Mouse (Mus musculus) monocyte, adult 5-6 weeks (primary cell): ENCODE data around the gene Nrxn3. TPM values are rescaled to one million over a fixed set of nuclear protein-coding genes. Genes with fewer than 3 reads are reported as not detected.

Source experiments
- ATAC-seq: fragments of 153-309, 156-312 bp; replicated peaks from 2 replicates; pipeline ENCODE4 v1.8.0; 2017; ENCODE audit warnings: mild to moderate bottlenecking; ENCODE audit not compliant: low TSS enrichment, insufficient number of reproducible peaks, severe bottlenecking, poor library complexity, low FRiP score
- total RNA-seq: library from RNA; stranded (forward); fragments of 200-1000, 200-491, 200-594 nt; gene quantifications from 3 replicates; pipeline ENCODE4 v1.2.3, GENCODE M21; 2017

Nrxn3 gene
- total RNA-seq, 1 experiment from 2014 or later: not detected

DNA sequence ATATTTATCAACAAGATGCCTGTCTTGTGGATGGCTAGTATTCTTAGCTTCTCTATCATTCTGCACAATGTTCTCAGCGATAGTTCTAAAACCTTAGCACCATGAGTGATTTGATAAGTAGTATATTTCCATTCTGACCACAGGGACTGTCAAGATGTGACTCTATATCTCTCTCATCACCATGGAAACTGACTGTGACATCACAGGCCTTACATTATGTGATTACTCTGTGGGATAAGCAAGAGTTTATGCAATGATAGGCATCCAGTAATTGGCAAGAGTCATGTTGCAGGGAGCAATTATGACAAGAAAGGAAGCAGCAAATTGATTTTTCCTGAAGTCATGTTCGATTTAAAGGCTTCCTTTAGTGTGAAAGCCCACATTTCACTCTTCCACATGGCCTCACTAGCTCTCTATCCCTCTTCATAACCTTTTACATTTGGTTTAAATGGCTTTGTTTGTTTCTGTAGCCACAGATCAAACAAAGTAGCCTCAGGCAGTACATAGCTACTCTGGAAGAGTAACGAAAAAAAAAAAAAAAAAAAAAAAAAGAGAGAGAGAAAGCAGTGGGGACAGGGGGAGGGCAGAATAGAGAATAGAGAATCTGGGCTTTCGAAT is 532.7 kb downstream of the Nrxn3 start:
- no peak for ATAC-seq

DNA sequence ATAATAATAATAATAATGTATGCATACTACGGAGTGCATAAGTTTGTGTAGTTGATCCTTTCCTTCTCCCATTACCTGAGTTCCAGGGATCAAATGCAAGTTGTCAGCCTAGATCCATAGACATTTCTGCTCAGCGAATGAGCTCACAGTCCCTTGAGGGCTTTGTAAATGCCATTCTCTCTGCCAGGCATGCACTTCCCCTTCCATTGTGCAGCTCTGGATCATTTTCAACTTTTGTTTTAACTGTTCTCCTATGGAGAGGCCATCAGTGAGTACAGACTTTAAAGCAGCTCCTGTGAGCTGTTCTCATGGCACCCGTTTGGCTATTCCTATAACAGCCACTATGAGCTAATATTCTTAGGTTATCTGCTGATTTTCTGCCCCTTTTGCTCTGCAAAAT is 536.2 kb downstream of the Nrxn3 start:
- no peak for ATAC-seq

- ATAC-seq: no peak
These were observed 537.4 kb downstream of the Nrxn3 start for GRCm38 (mm10) chr12:89260076-89260475.

GRCm38 (mm10) chr12:89262261-89262660 is 539.6 kb downstream of the Nrxn3 start:
- ATAC-seq: no peak

DNA sequence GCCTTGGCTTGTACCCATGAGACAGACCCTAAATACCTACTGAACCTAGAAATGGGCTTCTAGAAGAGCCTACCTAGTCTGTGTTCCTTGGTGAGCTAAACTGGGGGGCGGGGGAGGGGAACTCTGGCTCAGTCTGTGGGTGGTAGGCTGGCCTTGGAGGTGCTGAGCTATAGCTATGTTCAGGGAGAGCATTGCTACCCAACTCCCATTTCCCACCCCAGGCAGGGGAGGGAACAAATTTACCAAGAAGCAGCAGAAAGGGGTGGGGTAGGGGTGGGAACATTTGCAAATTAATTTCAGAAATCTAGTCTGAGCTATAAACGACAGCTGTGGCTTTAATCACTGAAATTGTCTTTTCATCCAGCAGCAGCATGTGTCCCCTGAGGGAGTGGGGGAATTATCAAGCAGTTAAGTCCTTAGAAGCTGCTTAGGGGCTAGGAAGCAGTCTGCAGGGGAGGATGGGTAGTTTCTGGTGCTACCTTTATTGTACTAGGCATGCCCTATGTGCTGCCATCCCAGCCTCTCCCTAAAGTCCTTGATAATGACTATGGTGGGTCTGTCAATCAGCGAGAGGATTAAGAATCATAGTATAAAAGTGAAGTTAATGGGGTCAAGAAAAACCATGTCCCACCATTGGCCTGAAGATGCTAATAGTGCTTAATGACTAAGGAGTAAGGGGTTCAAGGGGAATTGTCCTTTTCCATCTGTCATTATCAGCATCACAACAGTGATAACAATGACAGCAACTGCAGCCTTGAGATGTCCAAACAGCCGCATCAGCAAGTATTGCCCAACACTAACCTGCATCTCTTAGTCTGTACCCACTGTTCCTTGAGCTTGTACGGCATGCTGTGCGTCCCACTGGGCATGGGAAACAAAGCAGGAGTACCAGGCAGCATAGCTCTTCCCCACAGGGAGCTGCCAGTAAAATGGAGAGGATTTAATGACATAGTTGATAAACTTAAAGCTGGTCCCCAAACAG is 560.0 kb downstream of the Nrxn3 start:
- ATAC-seq: no peak

GRCm38 (mm10) chr12:89284412-89284811 is 561.7 kb downstream of the Nrxn3 start:
- no peak for ATAC-seq

- ATAC-seq: no peak
These were observed 564.4 kb downstream of the Nrxn3 start for GRCm38 (mm10) chr12:89287037-89287436.

DNA sequence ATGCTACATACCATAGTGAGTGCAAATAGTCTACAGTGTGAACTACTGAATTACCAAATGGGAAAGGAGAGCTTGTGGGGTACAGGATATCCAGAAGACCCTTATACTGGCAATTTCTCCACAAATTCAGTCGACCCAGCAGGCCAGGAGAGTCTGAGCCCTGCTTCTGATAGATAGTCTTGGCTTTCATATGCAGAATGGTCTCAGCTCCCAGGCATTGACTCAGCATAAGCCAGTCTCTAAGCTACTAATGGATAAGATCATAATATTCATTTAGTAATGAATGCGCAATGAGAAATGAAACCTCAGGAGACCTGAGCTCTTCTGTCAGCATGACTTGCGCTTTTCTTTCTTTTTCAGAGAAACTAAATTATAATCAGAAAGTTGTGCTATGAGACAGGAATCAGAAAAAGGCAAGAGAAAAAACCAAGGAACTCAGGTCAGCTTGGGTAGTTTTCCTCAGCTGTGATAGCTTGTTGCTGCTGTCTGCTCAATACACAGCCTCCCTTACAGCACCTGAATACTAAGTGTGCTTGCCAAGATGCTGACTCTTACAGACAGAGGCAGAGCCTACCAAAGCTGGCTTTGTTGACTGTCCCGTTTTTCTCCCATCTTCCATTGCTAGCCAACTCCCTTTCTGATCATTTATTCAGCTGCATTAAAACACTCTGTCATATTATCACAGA is 567.1 kb downstream of the Nrxn3 start:
- no peak for ATAC-seq

DNA sequence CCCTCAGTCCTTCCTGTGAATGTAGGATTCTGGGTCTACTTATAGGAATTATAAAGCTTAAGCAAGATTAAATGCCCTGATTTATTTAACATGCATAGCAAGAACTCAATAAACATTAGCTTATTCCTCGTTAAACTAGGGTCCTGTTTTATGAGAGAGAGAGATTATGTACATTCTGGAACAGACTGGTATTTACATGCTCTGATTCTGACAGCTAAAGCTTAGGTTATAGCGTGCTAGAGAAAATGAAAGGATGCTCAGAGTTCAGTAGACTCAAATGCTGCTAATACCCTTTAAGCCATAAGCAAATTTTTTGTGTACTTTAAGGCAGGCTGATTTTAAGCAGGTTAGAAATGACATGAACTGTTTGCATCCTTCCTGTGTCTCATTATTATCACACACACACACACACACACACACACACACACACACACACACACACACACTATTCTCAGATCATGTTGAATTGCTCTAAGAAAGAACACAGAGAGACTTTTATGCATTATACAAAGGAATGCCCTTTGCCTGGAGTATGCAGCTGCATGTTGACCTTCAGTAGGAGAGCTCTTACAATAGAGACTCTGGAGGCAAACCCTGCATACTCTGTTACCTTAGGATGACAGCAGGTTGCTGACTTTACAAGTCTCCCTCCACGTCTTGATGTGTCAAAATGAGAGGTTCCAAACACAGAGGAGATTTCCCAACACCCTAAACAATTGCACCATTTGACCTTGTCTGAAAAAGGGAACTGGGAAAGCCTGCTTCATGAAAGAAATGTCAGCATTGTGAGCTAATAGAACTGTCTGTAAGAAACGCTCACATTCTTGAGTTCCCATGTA is 568.3 kb downstream of the Nrxn3 start:
- ATAC-seq: no peak

GRCm38 (mm10) chr12:89302011-89302410 is 579.3 kb downstream of the Nrxn3 start:
- ATAC-seq: no peak

- no peak for ATAC-seq
These were observed 587.5 kb downstream of the Nrxn3 start for GRCm38 (mm10) chr12:89310200-89310599.

DNA sequence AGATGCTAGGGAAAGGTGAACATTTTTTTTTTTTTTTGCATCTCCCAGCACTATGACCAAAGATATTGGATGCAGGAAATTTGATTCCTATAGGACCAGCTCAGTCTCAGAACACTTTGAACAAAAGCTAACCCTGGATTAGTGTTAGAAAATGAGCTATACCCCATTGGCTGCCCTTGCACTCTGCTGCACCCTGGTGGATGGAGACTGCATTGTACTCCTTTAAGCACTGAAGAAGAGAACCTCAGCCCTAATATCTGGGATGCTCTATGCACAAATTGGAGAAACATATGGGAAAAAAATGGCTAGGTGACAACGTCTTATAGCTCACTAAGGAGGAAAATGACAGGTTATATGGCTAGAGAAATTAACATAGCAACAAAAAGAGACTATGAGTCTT is 589.9 kb downstream of the Nrxn3 start:
- no peak for ATAC-seq

DNA sequence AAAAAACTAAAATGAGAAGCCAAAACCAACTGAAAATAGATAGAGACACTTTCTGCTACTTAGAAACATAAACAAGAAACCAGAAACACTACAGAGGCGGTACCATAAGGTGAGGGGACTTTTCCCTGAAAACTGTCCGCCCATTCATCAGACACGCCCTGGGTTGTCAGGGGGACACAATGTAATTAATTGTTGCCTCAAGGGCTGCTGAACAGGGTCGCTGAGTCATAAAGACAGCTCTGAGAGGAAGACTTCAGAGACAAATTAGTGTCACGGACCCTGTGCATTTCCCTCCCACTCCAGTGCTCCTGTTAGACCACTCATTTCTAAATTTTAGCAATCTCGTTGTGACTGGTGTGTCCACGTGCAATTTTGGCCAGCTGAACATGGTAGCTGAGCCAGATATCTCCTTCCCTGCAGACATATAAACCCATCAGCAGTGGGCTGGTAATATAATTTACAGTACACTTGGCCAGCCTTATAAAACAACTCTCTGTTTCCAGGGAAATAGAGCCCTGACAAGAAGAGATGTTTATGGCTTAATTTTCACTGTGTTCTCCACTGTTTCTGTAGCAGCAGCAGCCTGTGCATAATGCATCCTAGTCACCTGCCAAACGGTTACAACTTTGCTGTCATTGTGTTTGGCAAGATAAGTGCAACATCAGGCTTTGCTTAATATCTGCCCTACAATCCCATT is 603.3 kb downstream of the Nrxn3 start:
- ATAC-seq: no peak

DNA sequence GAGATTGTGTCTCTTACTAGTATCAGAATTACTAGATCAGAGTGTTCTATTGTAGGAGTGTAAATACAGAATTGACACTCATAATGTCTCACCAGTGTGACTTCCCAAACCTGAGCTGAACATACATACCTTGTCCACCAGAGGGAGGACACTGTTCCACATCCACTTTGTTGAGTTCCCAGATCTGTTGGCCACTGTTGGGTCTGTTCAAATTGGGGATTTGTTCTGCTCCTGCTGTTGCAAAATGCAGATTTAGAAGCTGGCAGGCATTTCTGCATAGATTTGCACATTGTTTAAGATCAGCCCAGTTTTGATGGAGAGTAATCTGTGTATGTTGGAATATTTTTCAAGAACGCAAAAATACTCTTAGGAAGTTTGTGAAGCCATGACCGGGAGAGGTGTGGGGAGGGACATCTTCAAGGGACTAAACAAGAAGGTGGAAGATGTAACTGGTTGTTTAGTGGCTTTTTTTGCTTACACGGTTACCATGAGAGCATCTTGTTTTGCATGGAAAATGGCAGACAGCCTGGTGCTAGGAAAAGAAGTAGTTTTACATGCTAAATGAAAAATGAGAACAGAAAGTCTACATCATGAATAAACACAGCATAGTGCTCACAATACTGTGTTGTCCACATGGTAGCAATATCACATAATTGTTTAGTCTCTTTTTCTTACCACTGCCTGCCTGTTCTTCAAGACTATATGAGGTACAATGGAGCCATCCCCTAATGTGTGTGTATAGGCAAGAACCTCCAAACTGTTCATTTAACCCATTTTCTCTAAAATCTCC is 609.0 kb downstream of the Nrxn3 start:
- ATAC-seq: no peak

DNA sequence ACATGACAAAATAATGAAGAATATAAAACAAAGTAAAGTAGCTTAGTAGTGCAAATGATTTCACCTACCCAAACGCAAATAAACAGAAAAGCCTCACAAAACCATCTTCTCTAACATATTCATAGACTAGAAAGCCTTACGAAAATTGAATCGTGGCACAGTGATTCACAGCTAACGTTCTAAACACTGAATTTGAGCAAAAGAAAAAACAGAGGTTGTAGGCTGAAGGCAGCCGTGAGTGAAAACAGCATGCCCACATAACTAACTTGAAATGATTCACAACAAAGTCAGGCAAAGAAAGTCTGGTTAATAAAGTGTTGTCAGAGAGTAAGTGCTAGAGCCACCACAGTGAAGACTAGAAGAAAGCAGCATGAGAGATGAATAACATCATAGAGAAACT is 610.8 kb downstream of the Nrxn3 start:
- ATAC-seq: no peak

DNA sequence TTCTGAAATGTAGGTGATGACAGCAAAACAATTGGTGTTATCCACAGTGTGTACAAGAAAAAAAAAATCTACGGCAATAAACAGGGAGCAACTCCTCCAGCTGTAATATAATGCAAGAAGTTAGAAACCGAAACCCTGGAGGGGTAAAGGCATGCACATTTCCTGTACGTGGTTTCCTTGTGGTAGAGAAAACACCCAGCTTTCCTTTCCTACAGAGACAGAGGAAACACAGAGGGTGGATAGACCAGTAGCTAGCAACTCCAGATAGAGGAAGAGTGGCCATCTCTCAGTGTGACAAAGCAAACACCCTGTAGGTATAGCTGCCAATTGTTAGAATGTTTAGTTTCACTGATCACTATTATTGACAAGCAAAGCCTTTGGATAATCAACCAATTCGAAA is 642.2 kb downstream of the Nrxn3 start:
- ATAC-seq: no peak

DNA sequence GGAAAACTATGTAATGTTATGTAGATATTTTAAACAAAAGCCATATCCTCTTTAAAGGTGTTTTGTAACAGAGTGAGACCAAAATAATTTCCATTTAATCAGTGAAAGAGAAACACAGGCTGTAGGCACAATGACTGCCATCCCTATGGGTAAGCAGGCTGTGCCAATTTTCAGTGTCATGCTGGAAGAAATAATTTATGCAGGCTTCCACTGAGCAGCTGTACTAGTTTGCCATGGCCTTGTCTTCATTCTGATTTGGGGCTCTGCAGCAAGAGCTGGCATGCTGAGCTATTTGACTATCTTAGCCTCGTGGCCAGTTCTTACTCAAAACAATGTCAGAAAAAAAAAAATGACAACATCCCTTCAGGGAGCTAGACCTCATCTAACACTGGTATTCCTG is 647.3 kb downstream of the Nrxn3 start:
- ATAC-seq: no peak
